Mouse (Mus musculus) cerebellum, adult 2 months (tissue): ENCODE measurements at regions not wholly inside any gene's neighbourhood (a gene's known extent, or its start where the extent isn't known, plus 50 kb on each side); places are given as distances from the start of the nearest gene placed in this dataset.

Source experiments
- CTCF ChIP-seq: fragments of 200-500 bp; IDR thresholded peaks from 2 replicates; pipeline ENCODE4 v1.5.1; 2011; ENCODE audit warnings: low read depth, mild to moderate bottlenecking, control low read depth, low read length, moderate library complexity, borderline replicate concordance; ENCODE audit not compliant: insufficient read depth
- POLR2A ChIP-seq: fragments of 200-500 bp; IDR thresholded peaks from 2 replicates; pipeline ENCODE4 v1.6.1; 2011; ENCODE audit warnings: low read length, control low read depth, borderline replicate concordance; ENCODE audit not compliant: insufficient read depth

DNA sequence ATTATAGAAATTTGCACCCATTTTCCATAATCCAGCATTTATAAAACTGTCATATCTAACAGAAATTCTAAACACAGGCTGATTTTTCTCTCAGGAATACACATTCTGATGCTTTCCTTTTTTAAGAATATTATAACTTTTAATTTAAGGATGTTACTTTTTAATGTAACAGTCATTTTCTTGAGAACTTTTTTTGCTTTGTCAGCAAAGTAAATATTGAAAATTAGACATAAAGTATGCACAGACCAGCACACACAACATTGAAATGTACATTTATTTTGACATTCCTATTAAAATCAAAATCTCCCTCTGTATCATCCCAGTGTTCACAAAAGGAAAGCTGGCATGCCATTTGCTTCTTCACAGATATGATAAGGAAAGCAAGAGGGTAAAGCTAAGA, 337.0 kb downstream of the Foxa2 start:
- TF ChIP-seq POLR2A (no peak), CTCF (no peak)
